Mouse (Mus musculus): ENCODE data around the gene Kpna1.
A peak's percentile ranks its signal among the peaks of the same experiment; 100 is the strongest.
"Not testable (repeated sequence)": the region's sequence is repeated elsewhere in the genome, so short reads cannot be mapped to it uniquely, and the experiment has no call there.

The Kpna1 gene

DNA sequence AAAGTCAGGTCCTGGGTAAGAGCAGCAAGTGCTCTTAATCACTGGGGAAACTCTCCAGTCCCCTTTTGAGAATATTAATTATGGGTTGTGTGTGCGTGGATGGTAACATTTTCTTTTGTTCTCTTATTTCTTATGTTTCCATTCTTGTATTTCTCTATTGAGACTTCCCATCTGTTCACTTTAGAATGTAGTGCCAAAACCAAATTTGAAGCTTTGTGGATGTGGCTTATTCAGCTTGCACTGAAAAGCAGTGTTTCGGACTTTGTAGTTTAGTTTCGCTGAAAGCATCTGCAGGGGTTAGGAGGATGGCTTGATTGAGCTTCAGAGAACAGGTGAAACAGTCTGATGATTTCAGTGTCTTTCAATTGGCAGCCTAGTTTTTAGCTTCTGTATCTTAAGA, 14.8 kb downstream of the Kpna1 start:
- DNase-seq = no peak

DNA sequence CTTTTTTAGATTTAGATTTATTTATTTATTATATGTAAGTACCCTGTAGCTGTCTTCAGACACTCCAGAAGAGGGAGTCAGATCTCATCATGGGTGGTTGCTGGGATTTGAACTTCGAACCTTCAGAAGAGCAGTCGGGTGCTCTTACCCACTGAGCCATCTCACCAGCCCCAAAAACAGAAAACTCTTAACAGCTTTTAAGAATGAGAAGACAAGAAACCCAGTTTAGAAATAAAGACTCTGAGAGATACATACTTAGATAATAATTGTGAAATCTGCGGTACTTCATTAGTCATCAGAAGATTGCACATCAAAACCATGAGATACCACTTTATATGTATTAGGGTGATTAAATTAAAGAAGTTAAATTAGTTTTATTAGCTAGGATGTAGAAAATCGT, 20.3 kb downstream of the Kpna1 start:
- not testable (repeated sequence) for DNase-seq

DNA sequence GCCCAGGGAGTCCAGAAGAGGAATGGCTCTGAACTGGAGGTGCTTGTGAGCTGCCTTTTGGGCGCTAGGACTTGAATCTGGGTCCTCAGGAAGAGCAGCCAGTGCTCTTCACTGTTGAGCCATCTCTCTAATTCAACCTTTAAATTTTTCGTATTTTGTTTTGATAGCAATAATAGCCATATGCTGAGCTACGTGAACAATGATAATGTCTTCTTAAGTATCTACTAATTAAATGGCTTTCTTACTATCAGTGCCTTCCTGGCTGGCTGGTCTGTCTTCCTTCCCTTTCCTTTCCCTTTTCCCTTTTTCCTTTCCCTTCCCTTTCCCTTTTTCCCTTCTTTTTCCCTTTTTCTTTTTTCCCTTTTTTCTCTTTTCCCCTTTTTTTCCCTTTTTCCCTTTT, 29.8 kb downstream of the Kpna1 start:
- no peak for DNase-seq

DNA sequence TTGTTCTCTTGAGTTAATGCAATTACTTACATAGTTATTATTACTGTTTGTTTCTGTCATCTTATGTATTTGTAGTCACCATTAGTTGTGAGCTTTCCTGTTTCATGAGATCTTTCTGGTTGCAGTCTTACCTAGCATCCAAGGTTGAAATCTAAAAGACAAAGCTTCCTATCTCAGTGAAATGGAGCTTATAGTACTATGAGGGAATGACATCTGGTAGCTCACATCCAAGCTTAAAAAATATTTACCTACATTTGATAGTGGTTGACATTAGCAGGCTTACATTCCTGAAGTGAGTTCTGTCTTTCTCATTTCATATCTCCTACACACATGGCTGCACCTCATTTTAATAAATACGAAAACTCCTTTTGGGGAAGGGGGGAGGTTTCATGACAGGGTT, 37.8 kb downstream of the Kpna1 start:
- DNase-seq = no peak

DNA sequence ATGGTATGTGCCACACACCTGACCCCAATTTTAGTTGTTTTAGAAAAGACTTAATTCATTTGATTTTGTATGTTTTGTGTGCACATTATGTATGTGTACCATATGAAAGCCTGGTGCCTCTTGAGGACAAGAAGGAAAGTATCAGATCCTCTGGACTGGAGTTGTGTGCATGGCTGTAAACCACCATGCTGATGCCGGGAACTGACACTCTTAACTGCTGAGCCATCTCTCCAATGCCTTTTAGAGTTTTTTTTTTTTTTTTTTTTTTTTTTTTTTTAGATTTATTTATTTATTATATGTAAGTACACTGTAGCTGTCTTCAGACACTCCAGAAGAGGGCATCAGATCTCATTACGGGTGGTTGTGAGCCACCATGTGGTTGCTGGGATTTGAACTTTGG, 49.6 kb downstream of the Kpna1 start:
- not testable (repeated sequence) for DNase-seq

DNA sequence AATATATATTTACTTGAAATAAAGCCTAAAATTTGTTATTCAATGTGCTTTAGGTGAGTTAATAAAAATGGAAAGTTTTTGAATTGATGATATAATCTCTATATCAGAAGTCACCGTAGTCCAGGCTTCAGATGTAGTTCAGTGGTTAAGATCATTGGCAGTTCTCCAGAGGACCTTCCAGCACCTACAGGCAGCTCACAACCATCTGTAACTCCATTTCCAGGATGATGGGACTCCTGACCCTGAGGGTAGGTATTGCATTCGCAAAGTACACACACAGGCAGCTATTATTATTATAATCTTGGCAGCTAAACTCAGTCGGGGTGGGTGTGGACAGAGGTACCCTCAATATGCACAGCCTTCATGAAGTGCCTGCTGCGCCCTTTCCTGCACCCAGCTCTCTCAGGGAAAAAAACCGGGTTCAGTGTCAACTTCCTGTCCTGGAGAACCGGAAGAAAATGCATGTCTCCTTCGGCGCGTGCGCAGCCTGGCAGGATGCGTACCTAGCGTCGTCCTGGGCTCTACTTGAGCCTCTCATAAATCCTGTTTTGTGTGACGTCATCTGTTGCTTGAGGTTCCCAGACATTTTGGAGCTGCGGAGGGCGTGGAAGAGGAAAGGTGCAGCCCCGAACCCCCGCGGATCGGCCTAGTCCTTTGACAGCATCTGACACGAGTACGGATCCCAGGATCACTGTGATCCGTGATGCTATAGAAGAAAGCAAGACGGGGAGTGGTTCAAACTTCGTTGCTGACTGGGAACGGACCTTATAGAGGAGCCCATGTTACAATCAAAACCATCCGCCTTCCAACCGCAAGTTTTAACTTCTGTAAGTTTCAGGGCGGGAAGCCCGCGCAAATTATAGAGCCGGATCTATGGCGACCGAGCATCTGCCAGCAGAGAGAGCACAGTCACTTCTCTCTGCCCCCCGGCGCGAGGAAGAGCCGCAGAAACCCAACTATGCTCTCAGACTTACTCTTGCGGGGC, 62.4 kb downstream of the Kpna1 start, which contains the start of gene Wdr5b:
Gene Wdr5b (plus strand): TSS at position 551 of the 985 bp plus-strand sequence.
- peak; percentile 91 to 96 for DNase-seq

DNA sequence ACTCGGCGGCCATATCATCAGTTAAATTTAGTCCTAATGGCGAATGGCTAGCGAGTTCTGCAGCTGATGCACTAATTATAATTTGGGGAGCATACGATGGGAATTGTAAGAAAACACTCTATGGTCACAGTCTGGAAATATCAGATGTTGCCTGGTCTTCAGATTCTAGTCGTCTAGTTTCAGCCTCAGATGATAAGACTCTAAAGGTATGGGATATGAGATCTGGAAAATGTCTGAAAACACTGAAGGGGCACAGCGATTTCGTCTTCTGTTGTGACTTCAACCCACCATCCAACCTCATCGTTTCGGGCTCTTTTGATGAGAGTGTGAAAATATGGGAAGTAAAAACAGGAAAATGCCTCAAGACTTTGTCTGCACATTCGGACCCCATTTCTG, 63.1 kb downstream of the Kpna1 start:
- no peak for DNase-seq

DNA sequence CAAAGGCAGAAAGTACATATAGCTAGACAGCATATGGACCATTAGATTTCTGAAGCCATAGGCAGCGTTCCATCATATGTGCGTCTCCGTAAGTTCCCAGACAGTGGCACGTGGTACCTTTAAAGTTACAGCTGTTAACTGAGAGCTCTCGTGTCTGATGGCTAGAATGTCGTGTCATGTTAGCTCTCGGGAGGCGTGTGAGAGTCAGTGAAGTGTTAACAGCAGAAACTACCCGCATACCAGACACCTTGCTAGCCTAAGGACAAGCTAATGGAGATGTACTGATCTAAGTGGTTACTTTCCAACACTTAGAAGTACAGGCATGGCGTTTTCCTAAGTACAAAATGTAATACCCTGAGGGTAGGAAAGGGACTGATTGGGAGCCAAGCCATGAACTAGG, 64.5 kb downstream of the Kpna1 start:
- DNase-seq = no peak

DNA sequence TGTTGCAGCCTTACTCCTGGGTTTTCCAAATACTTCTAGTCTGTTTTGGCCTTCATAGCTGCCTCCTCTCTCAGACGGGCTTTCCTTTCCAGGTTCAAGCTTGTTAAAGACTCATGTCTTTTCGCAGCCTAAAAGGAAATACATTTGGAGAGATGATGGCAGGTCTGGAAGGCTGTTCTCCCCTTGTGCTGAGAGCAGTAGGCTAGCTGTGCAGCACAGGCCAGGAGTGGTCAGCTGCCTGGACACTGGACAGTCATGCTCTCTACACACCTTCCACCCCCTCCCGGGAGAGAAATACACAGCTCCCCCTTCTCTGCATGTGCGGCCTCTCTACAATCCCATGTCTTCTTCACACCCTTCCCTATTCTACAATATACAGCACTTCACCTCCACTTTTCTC, 65.4 kb downstream of the Kpna1 start:
- no peak for DNase-seq

DNA sequence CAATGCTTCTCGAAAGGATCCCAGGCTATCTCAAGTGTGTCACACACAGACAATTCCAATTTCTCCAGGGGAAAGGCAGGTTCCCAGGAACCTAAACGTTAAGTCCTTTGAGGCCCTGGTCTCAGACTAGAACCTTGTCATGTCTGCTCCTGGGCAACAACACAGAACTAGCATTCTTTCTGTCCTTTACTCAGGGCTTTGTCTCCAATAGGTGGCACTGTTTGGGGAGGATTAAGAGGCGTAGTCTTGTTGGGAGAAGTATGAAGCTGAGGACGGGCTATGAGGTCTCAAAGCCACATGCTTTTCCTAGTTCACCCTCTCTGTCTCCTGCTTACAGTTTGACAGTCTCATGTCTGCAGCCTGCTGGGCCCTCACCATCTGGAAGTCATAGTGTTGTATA, 69.0 kb downstream of the Kpna1 start:
- no peak for DNase-seq

DNA sequence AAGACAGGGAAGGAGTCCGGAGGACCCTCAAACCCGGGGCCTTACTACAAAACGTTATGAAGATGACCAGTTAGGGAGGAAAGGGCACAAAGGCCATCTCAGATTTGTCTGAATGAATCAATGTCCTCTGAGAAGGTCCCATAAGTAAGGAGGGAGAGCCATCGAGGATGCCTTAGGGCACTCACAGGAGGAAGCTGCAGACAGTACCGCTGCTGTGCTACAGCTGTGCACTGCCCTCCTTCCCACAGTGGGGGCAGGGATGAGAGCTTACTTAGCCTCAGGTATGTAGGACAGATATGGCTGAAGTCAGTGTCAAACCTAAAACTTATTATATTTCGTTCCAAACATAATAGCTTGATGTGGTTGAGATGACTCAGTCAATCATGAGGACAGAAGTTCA, 72.9 kb downstream of the Kpna1 start:
- no peak for DNase-seq

DNA sequence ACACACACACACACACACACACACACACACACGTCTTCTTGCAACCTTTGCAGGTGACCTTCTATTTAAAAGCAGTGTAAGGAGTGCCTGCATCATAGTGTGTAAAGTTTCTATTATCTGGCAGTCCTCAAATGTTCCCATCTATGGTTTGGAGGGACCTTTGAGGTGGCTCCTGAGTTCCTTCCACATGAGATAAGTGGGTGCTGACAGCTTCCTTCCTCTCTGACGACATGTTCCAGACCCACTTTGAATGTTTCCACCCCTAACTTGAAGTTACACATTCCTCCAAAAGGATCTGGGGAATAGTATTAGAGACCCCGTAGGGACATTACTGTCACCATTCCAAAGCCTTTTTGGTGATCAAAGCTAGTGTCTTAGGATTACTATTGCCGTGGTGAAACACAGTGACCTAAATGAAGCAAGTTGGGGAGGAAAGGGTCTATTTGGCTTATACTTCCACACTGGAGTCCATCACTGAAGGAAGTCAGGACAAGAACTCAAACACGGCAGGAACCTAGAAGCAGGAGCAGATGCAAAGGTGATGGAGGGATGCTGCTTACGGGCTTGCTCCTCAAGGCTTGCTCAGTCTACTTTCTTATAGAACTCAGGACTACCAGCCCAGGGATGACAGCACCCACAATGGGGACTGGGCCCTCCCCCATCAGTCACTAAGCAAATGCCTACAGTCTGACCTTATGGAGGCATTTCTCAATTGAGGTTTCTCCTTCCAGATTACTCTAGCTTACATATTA, 75.2 kb downstream of the Kpna1 start:
- DNase-seq = no peak

DNA sequence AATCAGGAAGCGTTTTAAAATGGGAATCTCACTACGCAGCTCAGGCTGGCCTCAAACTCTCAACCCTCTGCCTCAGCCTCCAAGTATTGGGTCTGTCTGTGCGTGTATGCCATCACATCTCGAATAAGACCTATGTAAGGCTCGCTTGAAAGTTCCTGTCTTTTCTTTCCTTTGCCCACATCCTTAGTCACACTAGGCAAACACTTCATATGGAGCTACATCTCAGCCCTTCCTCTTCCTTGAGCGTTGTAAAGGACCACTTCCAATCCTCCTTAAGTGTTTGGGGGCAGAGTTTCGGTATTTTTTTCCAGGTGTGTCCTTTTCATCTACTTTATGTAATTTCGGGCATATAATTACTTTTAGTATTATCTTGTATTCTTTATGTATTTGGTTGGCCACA, 76.4 kb downstream of the Kpna1 start:
- DNase-seq = no peak

DNA sequence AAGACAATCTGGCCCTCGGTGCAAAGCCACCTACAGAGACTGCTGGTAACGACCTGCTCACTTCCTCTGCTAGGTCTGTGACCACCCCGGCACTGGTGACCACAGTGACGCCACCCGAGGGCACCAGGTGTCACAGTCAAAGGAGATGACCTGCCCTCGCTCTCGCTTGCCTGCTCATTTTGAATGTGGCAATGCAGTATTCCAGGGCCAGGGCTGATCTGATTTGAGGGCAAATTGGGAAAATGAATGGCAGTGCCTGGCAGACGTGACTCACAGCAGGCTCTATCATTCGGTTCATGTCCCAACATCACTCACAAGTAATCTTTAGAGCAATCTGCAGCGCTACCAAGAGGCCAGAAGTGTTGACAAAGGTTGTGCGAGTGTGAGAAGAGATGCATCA, 77.9 kb downstream of the Kpna1 start:
- DNase-seq = no peak

DNA sequence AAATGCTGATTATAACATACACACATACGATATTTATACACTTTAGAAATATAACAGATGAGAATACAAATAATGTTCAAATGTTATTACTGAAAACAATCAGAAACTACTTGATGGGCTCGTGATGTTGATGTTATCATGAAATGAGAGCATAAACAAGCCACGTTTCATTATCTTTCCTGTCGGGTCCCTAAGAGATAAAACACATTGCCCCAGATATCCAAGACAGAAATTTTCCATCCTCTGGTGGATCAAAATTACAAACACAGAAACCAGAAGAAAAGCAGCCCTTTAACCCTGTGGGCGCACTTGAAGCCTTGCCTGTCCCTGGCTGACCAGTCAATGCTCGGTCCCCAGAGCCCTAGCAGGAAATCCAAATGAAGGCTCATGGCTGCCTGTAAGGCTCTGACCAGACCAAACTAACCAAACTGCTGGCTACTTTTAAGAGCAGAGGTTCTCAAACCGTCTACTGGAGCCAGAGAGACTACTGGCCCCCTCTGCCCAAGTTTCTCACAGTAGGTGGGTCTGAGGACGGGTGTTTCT, 79.5 kb downstream of the Kpna1 start:
- no peak for DNase-seq

DNA sequence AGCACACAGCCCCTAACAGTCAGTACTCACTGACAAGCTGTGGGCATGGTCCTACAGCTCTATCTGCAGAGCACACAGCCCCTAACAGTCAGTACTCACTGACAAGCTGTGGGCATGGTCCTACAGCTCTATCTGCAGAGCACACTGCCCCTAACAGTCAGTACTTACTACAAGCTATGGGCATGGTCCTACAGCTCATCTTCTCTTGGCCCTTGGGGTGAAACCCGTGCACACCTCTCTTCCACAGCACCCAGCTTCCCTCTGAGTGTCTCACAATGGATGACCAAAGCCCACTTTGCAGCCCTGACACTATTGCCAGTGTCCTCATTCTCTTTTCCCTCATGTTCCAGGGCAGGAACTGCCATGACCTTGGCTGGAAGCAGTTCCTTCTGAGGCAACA, 84.0 kb downstream of the Kpna1 start:
- DNase-seq = not testable (repeated sequence)

DNA sequence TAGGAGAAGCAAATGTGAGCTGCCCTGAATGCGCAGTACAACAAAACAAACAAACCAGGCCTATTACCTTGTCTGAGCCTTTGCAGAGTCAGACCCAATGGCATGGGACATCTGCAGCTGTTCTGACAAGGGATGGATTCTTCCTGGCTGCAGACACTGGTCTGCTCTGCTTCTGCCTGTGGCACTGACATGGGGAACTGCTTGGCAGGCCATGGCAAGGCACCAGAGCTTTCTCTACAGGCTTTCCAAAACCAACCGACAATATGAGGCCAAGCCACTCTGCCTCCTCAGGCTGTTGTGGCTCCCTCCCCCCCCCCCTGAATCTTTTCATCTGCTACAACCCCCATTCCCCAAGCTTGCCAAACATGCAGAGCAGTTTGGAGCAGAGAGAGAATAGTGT, 84.8 kb downstream of the Kpna1 start:
- no peak for DNase-seq

DNA sequence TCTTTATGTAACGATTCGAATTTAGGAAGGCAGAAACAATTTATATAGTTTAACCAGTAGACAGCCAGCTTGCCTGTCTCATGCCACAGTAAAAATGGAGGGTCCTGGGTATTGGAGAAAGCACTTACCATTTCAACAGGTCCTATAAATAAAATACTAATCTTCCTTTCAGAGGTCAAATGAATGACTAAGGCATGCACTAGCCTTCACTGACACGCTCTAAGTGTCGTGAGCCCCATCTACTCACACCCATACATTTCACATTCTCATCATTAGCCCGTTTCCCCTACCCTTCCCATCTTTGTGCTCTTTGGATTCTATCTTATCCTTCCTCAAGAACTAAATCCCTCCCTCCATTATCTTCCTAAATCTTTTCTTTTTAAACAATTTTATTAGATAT, 86.4 kb downstream of the Kpna1 start:
- no peak for DNase-seq

DNA sequence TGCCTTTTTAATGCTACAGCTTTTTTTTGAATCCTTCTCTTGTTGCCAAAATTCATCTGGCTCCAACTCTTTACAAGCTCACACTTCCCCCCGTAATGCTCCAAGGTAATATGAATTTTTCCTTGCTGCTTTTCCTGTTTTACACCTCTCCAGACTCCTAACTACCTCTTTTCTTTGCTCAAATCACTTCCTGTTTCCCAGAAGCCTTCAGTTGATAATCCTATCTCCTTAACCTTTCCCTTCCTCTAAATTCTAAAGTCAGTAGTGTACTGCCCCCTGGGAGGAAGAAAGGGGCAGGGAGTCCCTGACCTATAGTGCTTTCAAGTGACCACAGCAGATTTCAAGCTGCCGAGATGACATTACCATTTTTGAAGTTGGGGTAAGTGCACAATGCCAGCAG, 89.1 kb downstream of the Kpna1 start:
- DNase-seq = no peak

DNA sequence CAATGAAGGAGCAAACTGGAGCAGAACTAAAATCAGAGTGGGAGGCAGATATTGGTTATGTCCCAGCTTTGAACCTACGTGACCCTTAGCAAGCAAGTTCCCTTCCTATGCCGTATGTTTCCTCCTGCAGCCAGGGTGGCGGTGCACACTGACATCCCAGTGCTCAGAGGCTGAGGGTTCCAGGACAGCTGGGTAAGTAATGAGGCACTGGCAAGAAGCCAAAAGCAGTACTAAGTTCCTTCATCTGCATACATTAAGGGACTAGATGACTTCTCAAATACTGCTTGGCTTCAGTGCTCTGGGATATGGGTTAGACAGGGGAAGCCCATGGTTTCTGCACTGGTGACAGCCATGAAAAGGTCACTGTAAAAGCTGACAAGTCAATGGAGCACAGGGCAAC, 89.8 kb downstream of the Kpna1 start:
- DNase-seq = no peak

DNA sequence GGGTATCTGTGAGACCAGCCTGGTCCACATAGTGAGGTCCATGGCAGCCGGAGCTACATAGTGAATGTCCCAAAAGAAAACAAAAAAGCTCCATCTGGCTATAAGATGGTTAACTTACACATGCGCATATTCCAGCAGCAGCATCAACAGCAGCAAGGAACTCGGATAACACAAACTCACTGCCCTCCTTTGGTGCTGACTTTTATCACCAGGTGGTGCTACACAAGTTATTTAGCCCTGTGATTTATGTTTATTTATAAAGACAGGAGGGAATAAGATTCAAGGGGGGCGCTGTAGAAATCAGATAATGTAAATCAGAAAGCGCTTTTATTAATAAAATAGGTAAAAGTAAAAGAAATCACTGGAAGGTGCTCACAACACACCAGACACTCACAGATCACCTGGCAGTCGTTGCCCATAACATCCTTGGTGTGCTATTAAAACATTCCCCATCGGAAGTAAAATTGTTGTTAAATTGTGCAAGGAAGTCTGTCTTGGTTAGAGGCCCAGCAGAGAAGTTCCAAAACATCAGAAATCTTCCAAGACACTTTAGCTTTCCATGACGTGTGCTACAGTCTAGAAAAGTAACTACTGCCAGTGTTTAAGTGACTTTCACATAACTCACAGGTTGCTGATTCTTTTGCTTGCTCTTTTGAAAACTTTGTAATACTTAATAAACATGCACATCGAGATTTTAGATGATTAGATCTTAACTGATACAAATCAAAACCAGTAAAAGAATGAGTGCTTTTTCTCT, 91.4 kb downstream of the Kpna1 start:
- DNase-seq = no peak

DNA sequence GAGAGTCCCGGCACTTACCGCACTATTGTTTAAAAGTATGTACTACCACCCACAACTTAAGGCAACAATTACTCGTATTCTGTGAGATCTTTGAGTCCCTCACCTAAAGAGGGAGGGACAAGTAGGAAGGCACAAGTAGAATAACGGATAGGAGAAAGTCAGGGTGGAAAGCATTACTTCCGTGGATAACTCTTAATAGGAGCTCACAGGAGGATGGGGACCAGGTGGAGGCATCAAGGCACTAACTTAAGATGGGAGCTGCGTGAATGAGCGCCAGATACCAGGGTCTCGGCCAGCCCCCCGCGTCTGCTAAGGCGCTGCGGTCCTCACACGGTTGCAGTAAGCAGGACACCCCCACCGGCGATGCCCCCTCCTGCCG, 92.5 kb downstream of the Kpna1 start:
- no peak for DNase-seq
